Mouse (Mus musculus): ENCODE measurements at regions not wholly inside any gene's neighbourhood (a gene's known extent, or its start where the extent isn't known, plus 50 kb on each side); places are given as distances from the start of the nearest gene placed in this dataset.

DNA sequence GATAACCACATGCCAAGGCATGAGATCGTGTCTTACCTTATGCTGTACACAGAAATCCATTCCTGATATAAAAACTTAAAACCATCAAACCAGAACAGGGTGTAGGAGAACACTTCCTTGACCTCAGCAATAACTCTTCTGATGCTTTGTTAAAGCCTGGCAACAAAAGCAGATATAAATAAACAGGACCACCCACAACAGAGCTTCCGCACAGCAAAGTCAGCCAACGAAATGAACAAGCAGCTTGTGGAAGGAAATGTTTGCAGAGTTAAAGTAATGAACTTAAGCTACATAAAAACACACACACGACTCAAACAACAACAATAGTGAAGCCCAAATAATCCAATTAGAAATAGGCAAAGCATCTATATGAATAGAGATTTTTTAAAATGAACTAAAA is 54.8 kb upstream of the Bach2 start:
- no peak for ATAC-seq

- ATAC-seq, result no peak
Measured at GRCm38 (mm10) chr4:32185986-32186385, 52.6 kb upstream of the Bach2 start.

DNA sequence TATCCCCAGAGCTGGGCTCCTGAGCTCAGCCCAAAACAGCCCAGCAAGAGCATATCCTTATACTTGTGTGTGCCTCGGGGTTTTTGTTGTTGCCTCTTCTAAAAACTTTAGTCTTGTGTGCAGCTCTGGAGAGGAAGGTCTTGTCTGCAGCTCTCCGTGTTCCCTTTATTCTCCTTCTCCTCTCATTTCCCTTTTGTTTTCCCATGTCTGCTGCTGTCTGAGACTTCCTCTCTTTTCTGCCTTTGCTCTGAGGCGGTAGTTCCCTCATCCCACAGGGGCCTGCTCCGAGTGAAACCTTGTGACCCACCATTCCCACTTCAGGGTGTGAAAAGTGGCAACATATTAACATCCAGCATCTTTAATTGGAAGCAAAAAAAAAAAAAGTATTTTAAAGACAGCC is 51.5 kb upstream of the Bach2 start:
- ATAC-seq, result no peak

- ATAC-seq, result no peak
Measured at GRCm38 (mm10) chr4:32188076-32188475, 50.5 kb upstream of the Bach2 start.

GRCm38 (mm10) chr4:32188752-32189415 is 49.7 kb upstream of the Bach2 start:
- no peak for ATAC-seq
